Mouse (Mus musculus): ENCODE data around the gene Tut4.

GRCm38 (mm10) chr4:108434221-108434620 lies 25.0 kb upstream of the Tut4 start:
- no peak for TF ChIP-seq POLR2A (IDR thresholded peaks at IDR 0.05; ENCODE audit: low read depth, low read length)
- TF ChIP-seq CTCF (IDR thresholded peaks at IDR 0.05; ENCODE audit: extremely low read depth, insufficient read depth, insufficient read length, insufficient replicate concordance), result no peak

Data from spleen, adult 2 months (tissue).